Mouse (Mus musculus) spleen, adult 2 months (tissue): ENCODE measurements around the gene Slit3. TPM values are rescaled to one million over a fixed set of nuclear protein-coding genes. Genes with fewer than 3 reads are reported as not detected.

ENCODE experiments used
- DNase-seq, 2 experiments: peaks; one replicate each; pipeline versions ENCODE4 v3.0.0 to v3.0.0-alpha.2; 2012 to 2021; ENCODE audit warnings: low spot score in 2 of 2, low read depth in 1 of 2
- H3K27ac ChIP-seq: fragments of 200-500 bp; 2 replicates; pipeline ENCODE4 v1.5.1; 2012; ENCODE audit warnings: low read length, inconsistent platforms; ENCODE audit not compliant: insufficient read depth
- H3K27me3 ChIP-seq: fragments of 200-500 bp; 2 replicates; pipeline ENCODE4 v1.6.1; 2012; ENCODE audit warnings: mild to moderate bottlenecking, moderate library complexity, low read length, inconsistent platforms; ENCODE audit not compliant: control insufficient read depth, insufficient read depth
- H3K36me3 ChIP-seq: fragments of 200-500 bp; 2 replicates; pipeline ENCODE4 v1.6.1; 2012; ENCODE audit warnings: mild to moderate bottlenecking, low read length, inconsistent platforms; ENCODE audit not compliant: control insufficient read depth, insufficient read depth
- H3K4me1 ChIP-seq: fragments of 200-500 bp; 2 replicates; pipeline ENCODE4 v1.6.1; 2011; ENCODE audit warnings: inconsistent platforms; ENCODE audit not compliant: control insufficient read depth, insufficient read depth, insufficient read length
- H3K4me3 ChIP-seq: fragments of 200-500 bp; 2 replicates; pipeline ENCODE4 v1.5.1; 2011; ENCODE audit warnings: mild to moderate bottlenecking, inconsistent platforms; ENCODE audit not compliant: insufficient read depth, insufficient read length; ENCODE audit errors: extremely low read depth
- CTCF ChIP-seq: fragments of 200-500 bp; IDR thresholded peaks from 2 replicates; pipeline ENCODE4 v1.5.1; 2011; ENCODE audit warnings: mild to moderate bottlenecking, inconsistent platforms; ENCODE audit not compliant: insufficient read depth, insufficient read length, insufficient replicate concordance; ENCODE audit errors: extremely low read depth
- POLR2A ChIP-seq: fragments of 200-500 bp; IDR thresholded peaks from 2 replicates; pipeline ENCODE4 v1.6.1; 2011; ENCODE audit warnings: low read depth, low read length, inconsistent platforms
- WGBS: fragments of 180-500 bp; shearing (Covaris S2); methylation state at CpG from one replicate; pipeline ENCODE4 v1.1.7; 2018; 5-methylcytosine and 5-hydroxymethylcytosine counted together
- polyA plus RNA-seq: library from polyadenylated mRNA; depleted of rRNA; stranded (reverse); fragments of >200 nt; gene quantifications from 2 replicates; pipeline ENCODE4 v1.2.3, GENCODE M21; 2012

Slit3 gene
- polyA plus RNA-seq, 1 experiment, result 6.6 TPM

- Histone ChIP-seq H3K27me3 (no peaks in the 10 kb centered on the region), H3K4me1 (no peaks in the 10 kb centered on the region), H3K4me3 (no peak overlapping the region), H3K36me3 (no peaks in the 10 kb centered on the region), H3K27ac (no peak overlapping the region)
- 81% methylated on average over 14 of the region's 14 CpGs for WGBS
- no peak for TF ChIP-seq POLR2A
- no peak for DNase-seq
Observed at GRCm38 (mm10) chr11:35210728-35211682, 90.0 kb downstream of the Slit3 start.

- DNase-seq, result no peak
- Histone ChIP-seq H3K36me3 (no peaks in the 10 kb centered on the region), H3K27me3 (no peaks in the 10 kb centered on the region), H3K4me3 (no peak overlapping the region), H3K27ac (no peak overlapping the region), H3K4me1 (no peaks in the 10 kb centered on the region)
- TF ChIP-seq CTCF (no peak), POLR2A (no peak)
- 80% methylated on average over 4 of the region's 4 CpGs for WGBS
Observed at GRCm38 (mm10) chr11:35224025-35224424, 103.0 kb downstream of the Slit3 start.

DNA sequence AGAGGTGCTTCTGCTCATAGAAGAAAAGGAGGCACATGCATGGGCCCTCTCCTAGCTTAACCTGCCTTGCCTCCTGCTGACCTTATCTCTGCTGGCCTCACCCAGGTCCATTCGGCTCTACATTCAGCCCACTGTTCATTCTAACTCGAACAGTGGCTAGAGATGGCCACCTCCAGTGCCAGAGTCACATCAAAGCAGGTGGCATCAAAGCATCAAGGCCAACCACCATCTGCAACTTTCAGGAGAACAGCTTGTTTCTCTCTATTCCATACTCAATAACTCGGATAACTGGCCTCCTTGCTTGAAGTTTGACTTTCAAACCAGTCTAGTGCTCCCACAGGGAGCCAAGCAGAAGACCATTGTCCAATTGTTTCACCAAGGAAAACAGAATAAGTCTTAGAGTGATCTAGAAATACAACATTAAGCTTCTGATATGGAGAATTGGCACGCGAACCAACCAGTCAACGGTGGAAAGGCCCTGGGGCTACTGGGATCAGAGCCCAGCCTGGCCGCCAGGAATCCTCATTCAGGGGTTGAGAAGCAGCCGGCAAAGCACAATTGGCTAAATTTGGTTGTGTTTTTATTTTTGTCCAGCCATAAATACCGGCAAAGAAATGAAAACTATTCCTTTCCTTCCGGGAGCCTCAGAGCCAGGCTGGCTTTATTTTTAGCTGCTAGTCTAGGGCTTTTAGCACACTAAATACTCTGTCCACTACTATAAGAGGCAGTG lies 110.5 kb downstream of the Slit3 start:
- WGBS, result 80% methylated on average over 10 of the region's 10 CpGs
- no peaks in the 10 kb centered on the region for H3K4me1 ChIP-seq
- no peaks in the 10 kb centered on the region for H3K27me3 ChIP-seq
- H3K27ac ChIP-seq, result no peak overlapping the region
- DNase-seq, result no peak
- TF ChIP-seq CTCF (no peak), POLR2A (no peak)
- H3K36me3 ChIP-seq, result no peaks in the 10 kb centered on the region
- no peak overlapping the region for H3K4me3 ChIP-seq

DNA sequence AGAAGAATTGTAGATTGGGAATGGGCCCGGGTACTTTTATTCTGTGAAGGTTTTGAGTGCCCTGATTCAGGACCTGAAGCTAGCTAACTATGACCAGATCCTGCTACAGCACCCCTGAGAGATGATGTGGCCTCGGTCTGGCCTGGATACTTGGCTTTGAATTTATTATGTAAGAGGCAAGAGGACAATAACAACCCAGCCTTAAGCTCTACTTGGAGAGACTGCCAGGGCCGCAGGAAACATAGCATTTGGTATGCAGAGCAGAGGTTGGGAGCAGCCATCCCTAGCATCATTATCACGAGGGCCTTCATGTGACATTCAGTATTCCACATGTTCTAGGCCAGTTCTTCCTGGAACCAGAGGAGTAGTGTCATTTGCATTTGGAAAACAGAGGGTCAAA lies 111.3 kb downstream of the Slit3 start:
- H3K27ac ChIP-seq, result no peak overlapping the region
- no peaks in the 10 kb centered on the region for H3K36me3 ChIP-seq
- no peak overlapping the region for H3K4me3 ChIP-seq
- H3K27me3 ChIP-seq, result no peaks in the 10 kb centered on the region
- no peak for DNase-seq
- TF ChIP-seq POLR2A (no peak), CTCF (no peak)
- WGBS, result 74% methylated on average over 4 of the region's 4 CpGs
- no peaks in the 10 kb centered on the region for H3K4me1 ChIP-seq

DNA sequence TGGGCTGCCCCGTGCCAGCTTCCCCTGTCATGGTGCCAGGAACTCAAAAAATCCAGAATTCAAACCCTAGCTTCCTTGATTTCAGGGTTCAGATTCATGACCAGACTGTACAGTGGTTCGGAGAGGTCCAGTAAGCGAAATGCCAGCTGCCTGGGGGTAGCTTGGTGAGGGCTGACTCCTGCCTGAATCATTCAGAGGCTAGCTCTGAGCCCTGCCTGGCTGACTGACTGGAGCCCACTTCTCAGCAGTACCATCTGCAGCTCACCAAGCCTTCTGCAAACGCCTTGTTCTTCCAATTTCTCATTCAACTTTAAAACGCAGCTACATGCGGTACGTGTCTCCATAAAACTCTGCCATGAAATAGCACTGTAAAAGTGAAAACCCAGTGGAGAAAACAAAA lies 120.4 kb downstream of the Slit3 start:
- H3K4me3 ChIP-seq, result no peak overlapping the region
- no peak overlapping the region for H3K27ac ChIP-seq
- no peaks in the 10 kb centered on the region for H3K4me1 ChIP-seq
- no peak for DNase-seq
- 86% methylated on average over 7 of the region's 7 CpGs for WGBS
- no peak for TF ChIP-seq CTCF
- no peak for TF ChIP-seq POLR2A
- no peaks in the 10 kb centered on the region for H3K36me3 ChIP-seq
- H3K27me3 ChIP-seq, result no peaks in the 10 kb centered on the region

DNA sequence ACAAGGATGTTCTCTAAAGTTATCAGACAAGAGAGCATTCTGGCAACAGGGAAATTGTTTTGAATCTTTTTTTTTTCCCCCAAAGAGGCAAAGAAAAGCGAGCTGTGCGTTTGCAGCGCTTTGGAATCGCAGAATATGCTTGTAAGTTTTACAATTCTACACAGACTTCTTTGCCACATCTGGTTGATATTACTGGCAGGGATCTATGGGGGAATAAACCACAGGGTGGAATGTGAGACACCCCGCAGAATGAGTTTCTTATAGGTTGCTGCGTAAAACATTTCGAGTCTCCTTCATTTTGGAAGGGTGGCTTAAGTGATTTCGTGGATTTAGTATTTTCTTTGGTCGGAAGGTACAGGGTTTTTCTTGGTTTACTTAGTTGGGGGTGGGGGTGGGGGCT lies 122.6 kb downstream of the Slit3 start:
- TF ChIP-seq CTCF (no peak), POLR2A (no peak)
- 93% methylated on average over 9 of the region's 9 CpGs for WGBS
- Histone ChIP-seq H3K27me3 (no peaks in the 10 kb centered on the region), H3K27ac (no peak overlapping the region), H3K4me3 (no peak overlapping the region), H3K36me3 (no peaks in the 10 kb centered on the region), H3K4me1 (no peaks in the 10 kb centered on the region)
- no peak for DNase-seq
